In genomic region chrX:133931302-133932013, GRCm38 (mm10) we compare ENCODE assay signal across 9 mouse cellular contexts. TPM values are rescaled to one million over a fixed set of nuclear protein-coding genes. Genes with fewer than 3 reads are reported as not detected.
DNase-seq lines count a peak whose midpoint lies in the region; ATAC-seq and TF ChIP-seq lines count a peak whose summit lies in the region.
"Had no signal": no experiment of that assay in that cellular context is flagged by ENCODE, and none has a peak within 500 bp of the region (broad histone marks: within the 10 kb centered on the region; RNA-seq: fewer than 3 reads in every experiment).

No protein-coding gene starts in this region.

- no peaks in the 10 kb centered on the region for H3K4me1 ChIP-seq in lung, embryonic 14.5 days (ENCODE audit: insufficient read depth)
- H3K4me1 ChIP-seq in lung, adult 2 months (ENCODE audit: control insufficient read depth, insufficient read depth, low read length) = no peaks in the 10 kb centered on the region
- H3K4me1 ChIP-seq in kidney, embryonic 16.5 days (ENCODE audit: insufficient read depth, low read length) = no peaks in the 10 kb centered on the region
- H3K4me1 ChIP-seq: limb, embryonic 13.5 days had no signal

- 58% methylated on average over 12 of the region's 12 CpGs for WGBS in lung, embryonic 14.5 days
- WGBS in lung, adult 2 months = 57% methylated on average over 12 of the region's 12 CpGs
- WGBS in kidney, embryonic 16.5 days = 59% methylated on average over 12 of the region's 12 CpGs

- no peak overlapping the region for H3K4me2 ChIP-seq in lung, embryonic 14.5 days
- H3K4me2 ChIP-seq in kidney, embryonic 16.5 days (replicated peaks; ENCODE audit: low read depth, low read length) = no peak overlapping the region
- H3K4me2 ChIP-seq: limb, embryonic 13.5 days had no signal

- H3K9ac ChIP-seq in lung, embryonic 14.5 days = no peak overlapping the region
- no peak overlapping the region for H3K9ac ChIP-seq in kidney, embryonic 16.5 days (replicated peaks; ENCODE audit: low read length)
- H3K9ac ChIP-seq: limb, embryonic 13.5 days had no signal

- no peak for TF ChIP-seq POLR2A in lung, adult 2 months (IDR thresholded peaks at IDR 0.05; ENCODE audit: borderline replicate concordance, extremely low read depth, low read depth, low read length)

- no peak overlapping the region for H3K4me3 ChIP-seq in lung, embryonic 14.5 days (ENCODE audit: low read depth, low read length)
- no peak overlapping the region for H3K4me3 ChIP-seq in lung, adult 2 months (replicated peaks; ENCODE audit: extremely low read depth, low read depth, low read length)
- no peak overlapping the region for H3K4me3 ChIP-seq in kidney, embryonic 16.5 days (ENCODE audit: low read length)
- H3K4me3 ChIP-seq: limb, embryonic 13.5 days had no signal

- H3K27me3 ChIP-seq in lung, embryonic 14.5 days (ENCODE audit: insufficient read depth, low read length) = no peaks in the 10 kb centered on the region
- H3K27me3 ChIP-seq in kidney, embryonic 16.5 days (ENCODE audit: insufficient read depth, low read length) = peaks cover 6% of the 10 kb centered on the region; the same call in 1 of the 2 replicates

- H3K27ac ChIP-seq in lung, embryonic 14.5 days (ENCODE audit: low read depth) = no peak overlapping the region
- H3K27ac ChIP-seq in kidney, embryonic 16.5 days (ENCODE audit: low read length) = no peak overlapping the region
- H3K27ac ChIP-seq: limb, embryonic 13.5 days had no signal

- H3K36me3 ChIP-seq in lung, embryonic 14.5 days (ENCODE audit: insufficient read depth) = no peaks in the 10 kb centered on the region
- H3K36me3 ChIP-seq in kidney, embryonic 16.5 days (ENCODE audit: insufficient read depth, low read length) = no peaks in the 10 kb centered on the region
- H3K36me3 ChIP-seq: limb, embryonic 13.5 days had no signal

- no peaks in the 10 kb centered on the region for H3K9me3 ChIP-seq in lung, embryonic 14.5 days (ENCODE audit: low read depth, low read length)
- no peaks in the 10 kb centered on the region for H3K9me3 ChIP-seq in kidney, embryonic 16.5 days (ENCODE audit: low read length)
- H3K9me3 ChIP-seq: limb, embryonic 13.5 days had no signal

- DNase-seq in adrenal gland, postnatal 10 days = peak; percentile 31
- no peak for DNase-seq in adrenal gland, adult 8-10 months
- peak; percentile 70 for DNase-seq in lung, embryonic 14.5 days
- no peak for DNase-seq in lung, adult 2 months
- peak; percentile 5 for DNase-seq in c-Kit-negative CD71-positive TER-119-positive erythroid progenitor cells, embryonic 14.5 days (ENCODE audit: low read depth, low spot score)
- DNase-seq in lung, postnatal 25 days (ENCODE audit: low spot score) = peak; percentile 28

- TF ChIP-seq CTCF in lung, embryonic 14.5 days (IDR thresholded peaks at IDR 0.05; ENCODE audit: low read depth) = peak; percentile 64
- no peak for TF ChIP-seq CTCF in lung, adult 2 months (IDR thresholded peaks at IDR 0.05; ENCODE audit: insufficient read depth, low read length)

- ATAC-seq in lung, embryonic 14.5 days (ENCODE audit: insufficient read depth) = peak; percentile 31; the same call in 1 of the 2 replicates
- ATAC-seq in kidney, embryonic 16.5 days (ENCODE audit: low FRiP score, low TSS enrichment) = 0 out of 2 replicates have a peak, but pooled peaks have one; percentile 51
- no peak for ATAC-seq in activated CD4-positive, CD25-positive, alpha-beta regulatory T cell, adult 4 months

RNA-seq across cellular contexts. Expression of gene Srpx2, which starts 23.2 kb away (rescaled TPM):
- total RNA-seq in adrenal gland, postnatal 10 days (2021) = 1 to 10 TPM; 2.5 to 4.4 TPM
- 1 to 10 TPM; 2.8 to 8.8 (median 5.1) TPM for total RNA-seq in adrenal gland, adult 8-10 months (2022)
- 5.4 and 6.1 TPM in 2 replicates for polyA plus RNA-seq in lung, embryonic 14.5 days (2014; fragmentation: Nextera tagmentation; extraction: Ambion mirVana)
- 6.1 and 9.4 TPM in 2 replicates for polyA plus RNA-seq in lung, adult 2 months (2012; rRNA removed)
- polyA plus RNA-seq in kidney, embryonic 16.5 days (2015; fragmentation: Nextera tagmentation; extraction: Ambion mirVana) = 5.8 and 6.3 TPM in 2 replicates
- polyA plus RNA-seq in activated CD4-positive, CD25-positive, alpha-beta regulatory T cell, adult 4 months (2017; shearing (Covaris generic)) = not detected

RNA-seq across cellular contexts. Expression of gene Tspan6, which starts 33.2 kb away (rescaled TPM):
- 10 to 100 TPM; 31.4 to 40.2 TPM for total RNA-seq in adrenal gland, postnatal 10 days (2021)
- total RNA-seq in adrenal gland, adult 8-10 months (2022) = 10 to 100 TPM; 25.8 to 52.3 (median 37.4) TPM
- polyA plus RNA-seq in lung, embryonic 14.5 days (2014; fragmentation: Nextera tagmentation; extraction: Ambion mirVana) = 186 and 189 TPM in 2 replicates
- polyA plus RNA-seq in lung, adult 2 months (2012; rRNA removed) = 3.4 and 6.6 TPM in 2 replicates
- polyA plus RNA-seq in kidney, embryonic 16.5 days (2015; fragmentation: Nextera tagmentation; extraction: Ambion mirVana) = 168 and 171 TPM in 2 replicates
- 1 to 10 TPM; 2.1 to 3.5 TPM for polyA plus RNA-seq in activated CD4-positive, CD25-positive, alpha-beta regulatory T cell, adult 4 months (2017; shearing (Covaris generic))

RNA-seq across cellular contexts. Expression of gene Sytl4, which starts 50.2 kb away (rescaled TPM):
- 10 to 100 TPM in 1 of 2 experiments, 1 to 10 TPM in 1; 9.9 to 11.8 TPM for total RNA-seq in adrenal gland, postnatal 10 days (2021)
- total RNA-seq in adrenal gland, adult 8-10 months (2022) = 10 to 100 TPM; 15.4 to 23.7 (median 19.6) TPM
- polyA plus RNA-seq in lung, embryonic 14.5 days (2014; fragmentation: Nextera tagmentation; extraction: Ambion mirVana) = 5.1 and 6.7 TPM in 2 replicates
- polyA plus RNA-seq in lung, adult 2 months (2012; rRNA removed) = 0.81 and 1.8 TPM in 2 replicates
- polyA plus RNA-seq in kidney, embryonic 16.5 days (2015; fragmentation: Nextera tagmentation; extraction: Ambion mirVana) = 4.6 and 5.7 TPM in 2 replicates
- under 1 TPM; 0.32 to 0.34 TPM for polyA plus RNA-seq in activated CD4-positive, CD25-positive, alpha-beta regulatory T cell, adult 4 months (2017; shearing (Covaris generic))

Comparison
In these comparisons a context has a peak if more than half of its experiments do, and no peak if none do; other contexts are left out.
1. DNase-seq: peak in adrenal gland, postnatal 10 days (single experiment), lung, embryonic 14.5 days (single experiment), c-Kit-negative CD71-positive TER-119-positive erythroid progenitor cells, embryonic 14.5 days (single experiment) and lung, postnatal 25 days (single experiment); none in adrenal gland, adult 8-10 months (single experiment) and lung, adult 2 months (single experiment).
2. RNA of gene Tspan6, which starts 33.2 kb away (polyA plus RNA-seq): 186 to 189 TPM in lung, embryonic 14.5 days and 168 to 171 TPM in kidney, embryonic 16.5 days; 3.4 to 6.6 TPM in lung, adult 2 months and 2.1 to 3.5 TPM in activated CD4-positive, CD25-positive, alpha-beta regulatory T cell, adult 4 months; every median in the first group is over 10 times any median in the second.